Mouse (Mus musculus) bone marrow macrophage, adult 2 months (primary cell): ENCODE measurements around the gene Abhd8.

ENCODE experiments used
- CTCF ChIP-seq: IDR thresholded peaks from 2 replicates; pipeline ENCODE4 v1.5.1; 2012; ENCODE audit warnings: low read depth, mild to moderate bottlenecking, low read length, moderate library complexity
- POLR2A ChIP-seq: IDR thresholded peaks from 2 replicates; pipeline ENCODE4 v1.6.1; 2012; ENCODE audit warnings: mild to moderate bottlenecking, low read depth, low read length, borderline replicate concordance

- TF ChIP-seq POLR2A (no peak), CTCF (no peak)
These were observed 35.6 kb upstream of the Abhd8 start for GRCm38 (mm10) chr8:71498816-71499690.
